Mouse (Mus musculus): Measurements from ENCODE around the gene Cyth3.

DNA sequence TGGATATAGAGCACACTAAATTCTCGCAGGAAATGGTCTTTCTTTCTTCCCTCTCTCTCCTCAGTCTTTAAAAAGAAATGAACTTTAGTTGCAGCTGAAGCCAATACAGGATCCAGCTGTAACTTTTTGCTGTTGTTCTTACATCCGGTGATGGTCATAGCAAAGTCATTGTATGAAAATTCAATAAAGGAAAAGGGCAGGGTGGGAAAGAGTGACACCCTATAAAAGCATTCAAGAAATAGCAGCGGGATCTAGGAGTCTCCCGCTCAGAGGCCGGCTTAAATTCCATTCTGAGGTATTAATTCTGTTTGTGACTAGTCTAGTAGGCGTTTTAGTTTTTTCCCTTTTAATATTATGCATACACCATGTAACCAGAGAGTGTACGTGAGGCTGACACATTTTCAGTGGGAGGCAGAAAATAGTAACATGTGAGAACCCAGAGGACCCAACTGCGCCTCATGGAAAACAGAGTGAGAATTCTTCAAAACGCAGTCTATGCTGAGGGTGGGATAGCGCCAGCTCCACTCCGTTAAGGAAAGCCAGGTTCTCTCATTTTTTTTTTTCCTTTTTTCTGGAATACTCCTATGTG is 15.7 kb downstream of the Cyth3 start:
- TF ChIP-seq CTCF (IDR thresholded peaks at IDR 0.05; ENCODE audit: control insufficient read depth, insufficient read depth, low read length) (no peak), POLR2A (IDR thresholded peaks at IDR 0.05; ENCODE audit: borderline replicate concordance, control insufficient read depth, low read depth, low read length) (no peak)

All from bone marrow, adult 2 months (tissue).